Mouse (Mus musculus) liver, embryonic 14.5 days (tissue): ENCODE measurements at regions not wholly inside any gene's neighbourhood (a gene's known extent, or its start where the extent isn't known, plus 50 kb on each side); places are given as distances from the start of the nearest gene placed in this dataset.

Experiments used
- ATAC-seq: fragments of 200-750 bp; cut with Nextera tagmentation; 2 replicates; pipeline ENCODE4 v1.8.0; 2017; ENCODE audit warnings: moderate number of reproducible peaks, mild to moderate bottlenecking, moderate library complexity; ENCODE audit not compliant: insufficient read depth
- DNase-seq, 3 experiments: peaks; one replicate each; pipeline ENCODE4 v3.0.0-alpha.2; 2012 to 2013; ENCODE audit warnings: low read depth in 3 of 3, low spot score in 3 of 3
- H3K27ac ChIP-seq: fragments of 300-500 bp; sonication (generic); 2 replicates; pipeline ENCODE4 v1.5.1; 2014; ENCODE audit warnings: moderate library complexity, mild to moderate bottlenecking, control low read depth, inconsistent platforms
- H3K27me3 ChIP-seq: fragments of 300-500 bp; sonication (generic); 2 replicates; pipeline ENCODE4 v1.6.1; 2014; ENCODE audit warnings: mild to moderate bottlenecking, low read length, moderate library complexity; ENCODE audit not compliant: control insufficient read depth, insufficient read depth
- H3K36me3 ChIP-seq: fragments of 300-500 bp; sonication (generic); replicated peaks from 2 replicates; pipeline ENCODE4 v1.6.1; 2014; ENCODE audit warnings: low read depth; ENCODE audit not compliant: control insufficient read depth, insufficient read depth
- H3K4me1 ChIP-seq, 2 experiments: fragments of 200-500 bp in 1 of 2; fragments of 300-500 bp in 1 of 2; sonication (generic) in 1 of 2; replicated peaks; 2 replicates each; pipeline ENCODE4 v1.6.1; 2012 to 2014; ENCODE audit warnings: antibody characterized with exemption in 1 of 2, inconsistent platforms in 1 of 2, low read length in 1 of 2; ENCODE audit not compliant: control insufficient read depth in 2 of 2, insufficient read depth in 2 of 2
- H3K4me2 ChIP-seq: fragments of 300-500 bp; sonication (generic); 2 replicates; pipeline ENCODE4 v1.6.1; 2014; ENCODE audit warnings: low read depth, mild to moderate bottlenecking, control low read depth, moderate library complexity
- H3K4me3 ChIP-seq, 2 experiments: fragments of 200-500 bp in 1 of 2; fragments of 300-500 bp in 1 of 2; sonication (generic) in 1 of 2; 2 replicates each; pipeline ENCODE4 v1.5.1; 2012 to 2014; ENCODE audit warnings: low read depth in 2 of 2, low read length in 2 of 2, mild to moderate bottlenecking in 2 of 2, control low read depth in 1 of 2, inconsistent platforms in 1 of 2, moderate library complexity in 1 of 2; ENCODE audit not compliant: insufficient read depth in 1 of 2
- H3K9ac ChIP-seq: fragments of 300-500 bp; sonication (generic); replicated peaks from 2 replicates; pipeline ENCODE4 v1.6.1; 2014; ENCODE audit warnings: mild to moderate bottlenecking, control low read depth, moderate library complexity
- H3K9me3 ChIP-seq: fragments of 300-500 bp; sonication (generic); 2 replicates; pipeline ENCODE4 v1.6.1; 2016; ENCODE audit warnings: low read length, mixed read lengths; ENCODE audit not compliant: control insufficient read depth
- CTCF ChIP-seq: IDR thresholded peaks from 2 replicates; pipeline ENCODE4 v1.5.1; 2016; ENCODE audit warnings: antibody characterized with exemption, low read depth, control low read depth
- EP300 ChIP-seq: IDR thresholded peaks from 2 replicates; pipeline ENCODE4 v1.6.1; 2016; ENCODE audit warnings: antibody characterized with exemption, low read depth
- WGBS: fragments of 180-500 bp; shearing (Covaris S2); extraction: QIAGEN DNeasy Blood & Tissue Kit; methylation state at CpG from one replicate; pipeline ENCODE4 v1.1.7; 2014; ENCODE audit not compliant: insufficient replicate concordance; 5-methylcytosine and 5-hydroxymethylcytosine counted together

GRCm38 (mm10) chr11:65497415-65497814, 227.6 kb upstream of the Myocd start:
- Histone ChIP-seq H3K9me3 (no peaks in the 10 kb centered on the region), H3K9ac (no peak overlapping the region), H3K27ac (no peak overlapping the region), H3K4me1 (peaks cover 0 to 2% of the 10 kb centered on the region in 2 experiments; a peak in 1 of 4 replicates), H3K27me3 (no peaks in the 10 kb centered on the region), H3K36me3 (no peaks in the 10 kb centered on the region), H3K4me2 (no peak overlapping the region), H3K4me3 (no peak overlapping the region)
- TF ChIP-seq EP300 (no peak), CTCF (no peak)
- DNase-seq (no peak), ATAC-seq (no peak)
- WGBS, result 50% methylated on average over 6 of the region's 6 CpGs

GRCm38 (mm10) chr11:65495034-65495433, 225.2 kb upstream of the Myocd start:
- Histone ChIP-seq H3K36me3 (no peaks in the 10 kb centered on the region), H3K27me3 (no peaks in the 10 kb centered on the region), H3K27ac (no peak overlapping the region), H3K9ac (no peak overlapping the region), H3K9me3 (no peaks in the 10 kb centered on the region), H3K4me2 (no peak overlapping the region), H3K4me3 (no peak overlapping the region), H3K4me1 (peaks cover 0 to 2% of the 10 kb centered on the region in 2 experiments; a peak in 1 of 4 replicates)
- DNase-seq (no peak), ATAC-seq (no peak)
- 24% methylated on average over 11 of the region's 11 CpGs for WGBS
- no peak for TF ChIP-seq CTCF
- no peak for TF ChIP-seq EP300

GRCm38 (mm10) chr11:65490426-65490825, 220.6 kb upstream of the Myocd start:
- 70% methylated on average over 3 of the region's 3 CpGs for whole genome bisulfite sequencing

GRCm38 (mm10) chr11:65475821-65476540, 206.2 kb upstream of the Myocd start:
- Histone ChIP-seq H3K36me3 (no peaks in the 10 kb centered on the region), H3K9ac (no peak overlapping the region), H3K9me3 (no peaks in the 10 kb centered on the region), H3K27me3 (no peaks in the 10 kb centered on the region), H3K4me1 (no peaks in the 10 kb centered on the region), H3K27ac (no peak overlapping the region), H3K4me2 (no peak overlapping the region), H3K4me3 (no peak overlapping the region)
- 58% methylated on average over 18 of the region's 18 CpGs for WGBS
- TF ChIP-seq EP300 (no peak), CTCF (no peak)
- DNase-seq (no peak), ATAC-seq (no peak)

More at GRCm38 (mm10) chr11:65490426-65490825, 220.6 kb upstream of the Myocd start:
- Histone ChIP-seq H3K4me1 (peaks cover 0 to 2% of the 10 kb centered on the region in 2 experiments; a peak in 1 of 4 replicates), H3K9ac (no peak overlapping the region), H3K27ac (no peak overlapping the region), H3K4me2 (no peak overlapping the region), H3K4me3 (no peak overlapping the region), H3K36me3 (no peaks in the 10 kb centered on the region), H3K9me3 (no peaks in the 10 kb centered on the region), H3K27me3 (no peaks in the 10 kb centered on the region)
- no peak for ATAC-seq
- DNase-seq, result no peak
- TF ChIP-seq CTCF (no peak), EP300 (no peak)

- H3K27me3 ChIP-seq, result no peaks in the 10 kb centered on the region
- DNase-seq (no peak), ATAC-seq (no peak)
- H3K4me1 ChIP-seq, result no peaks in the 10 kb centered on the region
- H3K27ac ChIP-seq, result no peak overlapping the region
- no peak overlapping the region for H3K4me3 ChIP-seq
- H3K36me3 ChIP-seq, result no peaks in the 10 kb centered on the region
- H3K4me2 ChIP-seq, result no peak overlapping the region
- TF ChIP-seq CTCF (no peak), EP300 (no peak)
- no peak overlapping the region for H3K9ac ChIP-seq
- WGBS, result 72% methylated on average over 12 of the region's 12 CpGs
- no peaks in the 10 kb centered on the region for H3K9me3 ChIP-seq
These were observed 205.5 kb upstream of the Myocd start for GRCm38 (mm10) chr11:65475302-65475701.
